Mouse (Mus musculus) forebrain, embryonic 13.5 days (tissue): ENCODE results near the gene Runx2. TPM values are rescaled to one million over a fixed set of nuclear protein-coding genes. Genes with fewer than 3 reads are reported as not detected.
A peak's percentile ranks its signal among the peaks of the same experiment; 100 is the strongest.

ENCODE experiments used
- ATAC-seq: fragments of 200-750 bp; cut with Nextera tagmentation; 2 replicates; pipeline ENCODE4 v1.8.0; 2017
- H3K27ac ChIP-seq: fragments of 300-500 bp; sonication (generic); 2 replicates; pipeline ENCODE4 v1.5.1; 2015; ENCODE audit warnings: inconsistent platforms, mild to moderate bottlenecking, moderate library complexity
- H3K27me3 ChIP-seq: fragments of 300-500 bp; sonication (generic); 2 replicates; pipeline ENCODE4 v1.6.1; 2015; ENCODE audit warnings: mild to moderate bottlenecking, inconsistent platforms
- H3K36me3 ChIP-seq: fragments of 300-500 bp; sonication (generic); 2 replicates; pipeline ENCODE4 v1.6.1; 2015; ENCODE audit warnings: mild to moderate bottlenecking, inconsistent platforms; ENCODE audit not compliant: poor library complexity, severe bottlenecking
- H3K4me1 ChIP-seq: fragments of 300-500 bp; sonication (generic); 2 replicates; pipeline ENCODE4 v1.6.1; 2015; ENCODE audit warnings: inconsistent platforms
- H3K4me2 ChIP-seq: fragments of 300-500 bp; sonication (generic); 2 replicates; pipeline ENCODE4 v1.6.1; 2015; ENCODE audit warnings: inconsistent platforms, mild to moderate bottlenecking, moderate library complexity
- H3K4me3 ChIP-seq: fragments of 300-500 bp; sonication (generic); 2 replicates; pipeline ENCODE4 v1.5.1; 2015; ENCODE audit warnings: mild to moderate bottlenecking, inconsistent platforms
- H3K9ac ChIP-seq: fragments of 300-500 bp; sonication (generic); 2 replicates; pipeline ENCODE4 v1.6.1; 2015; ENCODE audit warnings: mild to moderate bottlenecking, inconsistent platforms
- H3K9me3 ChIP-seq: fragments of 300-500 bp; sonication (generic); replicated peaks from 2 replicates; pipeline ENCODE4 v1.6.1; 2016; ENCODE audit warnings: inconsistent platforms
- WGBS: fragments of 180-500 bp; shearing (Covaris S2); methylation state at CpG from one replicate; pipeline ENCODE4 v1.1.7; 2015; 5-methylcytosine and 5-hydroxymethylcytosine counted together
- polyA plus RNA-seq: library from polyadenylated mRNA; unstranded; fragments of >200 nt; fragmentation: Nextera tagmentation; extraction: Ambion mirVana; gene quantifications from 2 replicates; pipeline ENCODE4 v1.2.1, GENCODE M21; 2015

Gene Runx2
- polyA plus RNA-seq, 1 experiment from 2014 or later: 0.18 TPM

DNA sequence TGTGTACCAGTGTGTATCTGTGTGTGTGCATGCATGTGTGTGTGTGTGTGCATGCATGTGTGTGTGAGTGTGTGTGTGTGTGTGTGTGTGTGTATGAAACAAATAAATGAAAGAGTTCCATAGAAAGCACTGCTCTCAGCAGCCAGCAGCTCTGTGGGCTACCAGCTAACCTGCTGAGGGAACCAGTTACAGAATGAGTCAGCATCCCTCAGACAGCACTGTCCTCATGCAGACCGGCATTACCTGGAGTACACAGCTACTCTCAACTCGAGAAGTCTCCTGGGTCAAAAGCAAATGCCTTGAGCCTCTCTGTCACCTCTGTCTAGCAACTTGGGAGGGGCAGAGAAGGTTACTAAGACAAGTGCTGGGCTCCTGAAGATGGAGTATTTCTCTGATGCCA lies 86.1 kb downstream of the Runx2 start:
- H3K27me3 ChIP-seq: peaks cover 32% of the 10 kb centered on the region
- no peak overlapping the region for H3K27ac ChIP-seq
- ATAC-seq: no peak
- H3K9me3 ChIP-seq: no peaks in the 10 kb centered on the region
- H3K4me2 ChIP-seq: no peak overlapping the region
- H3K4me3 ChIP-seq: no peak overlapping the region
- WGBS: 47% methylated on average over 2 of the region's 2 CpGs
- no peaks in the 10 kb centered on the region for H3K4me1 ChIP-seq
- no peaks in the 10 kb centered on the region for H3K36me3 ChIP-seq
- H3K9ac ChIP-seq: no peak overlapping the region

DNA sequence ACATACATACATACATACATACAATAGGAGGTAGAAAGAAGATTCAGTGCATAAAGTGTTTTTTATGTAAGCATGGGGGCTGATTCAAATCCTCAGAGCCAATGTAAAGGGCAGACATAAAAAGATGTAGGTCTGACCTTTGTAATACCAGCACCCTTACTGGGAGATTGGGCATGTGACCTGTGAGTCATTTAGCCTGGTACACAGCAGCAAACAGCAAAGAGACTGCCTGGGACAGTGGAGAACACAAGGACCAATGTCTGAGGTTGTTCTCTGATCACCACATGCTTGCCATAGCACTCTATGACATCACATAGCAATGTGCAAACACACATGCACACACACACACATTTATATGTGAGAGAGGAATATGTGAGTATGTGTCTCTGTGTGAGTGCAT lies 86.9 kb downstream of the Runx2 start:
- Histone ChIP-seq H3K4me2 (no peak overlapping the region), H3K4me3 (no peak overlapping the region), H3K9ac (no peak overlapping the region), H3K27ac (no peak overlapping the region), H3K9me3 (no peaks in the 10 kb centered on the region), H3K4me1 (no peaks in the 10 kb centered on the region), H3K36me3 (no peaks in the 10 kb centered on the region), H3K27me3 (peaks cover 26% of the 10 kb centered on the region)
- ATAC-seq: no peak

DNA sequence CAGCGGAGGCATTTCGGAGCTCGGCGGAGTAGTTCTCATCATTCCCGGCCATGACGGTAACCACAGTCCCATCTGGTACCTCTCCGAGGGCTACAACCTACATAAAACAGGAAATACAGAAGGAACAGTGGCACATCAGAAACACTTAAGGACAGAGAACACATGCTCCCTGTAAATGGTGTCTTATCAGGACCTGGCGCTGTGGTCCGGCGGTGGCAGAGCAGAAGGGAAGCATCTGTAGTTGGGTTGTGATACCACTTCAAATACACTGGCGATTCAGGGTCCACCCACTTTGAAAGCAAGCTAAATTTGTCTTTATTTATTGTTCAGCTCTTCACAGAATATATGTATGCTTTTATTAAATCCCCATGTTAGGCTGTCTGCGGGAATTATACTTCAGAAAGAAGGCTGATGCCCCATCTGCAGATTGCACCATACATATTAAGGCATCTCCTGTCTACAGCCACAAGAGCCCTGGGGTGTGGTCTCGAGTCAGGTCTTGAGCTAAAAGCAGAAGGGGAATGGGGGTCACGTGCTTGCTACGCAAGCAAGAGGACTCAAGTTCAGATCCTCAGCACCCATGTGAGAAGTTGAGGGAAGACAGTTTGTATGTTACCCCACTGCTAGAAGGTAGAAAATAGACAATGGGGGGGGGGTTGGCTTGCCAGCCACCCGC lies 89.7 kb downstream of the Runx2 start:
- no peak for ATAC-seq
- Histone ChIP-seq H3K9me3 (no peaks in the 10 kb centered on the region), H3K4me1 (no peaks in the 10 kb centered on the region), H3K27me3 (peaks cover 10% of the 10 kb centered on the region; the same call in 1 of the 2 replicates), H3K4me2 (no peak overlapping the region), H3K27ac (no peak overlapping the region), H3K4me3 (no peak overlapping the region), H3K9ac (no peak overlapping the region), H3K36me3 (no peaks in the 10 kb centered on the region)
- WGBS: 92% methylated on average over 16 of the region's 16 CpGs

DNA sequence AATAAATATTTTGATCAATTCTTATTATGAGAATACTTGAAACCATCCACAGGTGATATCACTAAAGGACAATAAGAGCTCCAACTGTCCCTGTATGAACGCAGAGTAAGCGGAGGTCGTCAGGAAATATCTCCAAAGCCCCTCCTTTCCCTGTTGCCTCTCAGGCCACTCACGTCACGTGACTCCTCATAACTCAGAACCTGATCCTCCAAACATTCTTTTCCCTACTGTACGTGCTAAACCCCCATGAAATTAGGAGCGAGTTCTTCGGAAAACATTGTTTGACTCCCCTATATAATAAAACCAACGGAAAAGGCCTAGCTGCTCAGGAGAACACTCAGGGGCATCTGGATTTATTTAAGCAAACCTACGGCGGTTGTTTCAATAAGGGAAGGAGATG lies 90.3 kb downstream of the Runx2 start:
- H3K27me3 ChIP-seq: peaks cover 8% of the 10 kb centered on the region; the same call in 1 of the 2 replicates
- no peak overlapping the region for H3K4me3 ChIP-seq
- H3K27ac ChIP-seq: no peak overlapping the region
- no peaks in the 10 kb centered on the region for H3K4me1 ChIP-seq
- no peak overlapping the region for H3K9ac ChIP-seq
- 89% methylated on average over 11 of the region's 11 CpGs for WGBS
- H3K36me3 ChIP-seq: no peaks in the 10 kb centered on the region
- ATAC-seq: no peak
- H3K9me3 ChIP-seq: no peaks in the 10 kb centered on the region
- no peak overlapping the region for H3K4me2 ChIP-seq

DNA sequence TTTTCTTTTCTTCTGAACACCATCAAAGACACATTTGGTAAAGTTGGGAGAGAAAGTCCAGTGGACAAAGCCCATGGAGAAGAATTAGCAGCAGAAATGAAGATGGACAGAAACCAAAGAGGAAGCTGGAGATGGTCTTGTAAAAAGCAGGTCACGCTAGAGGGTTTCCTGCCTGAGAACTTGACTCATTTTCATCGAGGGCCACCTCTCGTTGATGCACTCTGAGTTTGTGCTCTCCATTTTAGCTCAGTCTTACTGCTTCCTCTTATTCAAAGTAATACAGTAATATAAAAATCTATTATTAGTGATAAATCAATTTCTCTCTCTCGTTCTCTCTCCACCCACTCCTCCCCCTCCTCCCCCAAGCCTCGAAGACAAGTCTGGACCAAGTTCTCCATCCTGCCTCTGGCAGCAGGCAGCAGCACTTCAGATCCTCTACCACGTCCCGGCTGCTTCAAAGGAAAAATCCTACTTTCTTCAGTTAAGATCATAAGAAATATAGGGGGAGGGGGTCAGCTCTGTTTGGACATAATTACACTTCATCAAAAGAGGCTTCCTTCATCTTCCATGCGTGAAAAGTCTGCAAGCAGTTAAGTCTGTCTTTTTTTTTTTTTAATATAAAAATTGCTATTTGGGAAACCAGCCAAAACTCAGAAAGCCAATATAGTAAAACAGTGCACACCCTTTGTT lies 92.3 kb downstream of the Runx2 start:
- Histone ChIP-seq H3K9me3 (no peaks in the 10 kb centered on the region), H3K4me3 (no peak overlapping the region), H3K4me1 (0 out of 2 replicates have a peak, but pooled peaks cover 6% of the 10 kb centered on the region), H3K27ac (no peak overlapping the region), H3K27me3 (peaks cover 5% of the 10 kb centered on the region; the same call in 1 of the 2 replicates), H3K36me3 (no peaks in the 10 kb centered on the region), H3K9ac (no peak overlapping the region), H3K4me2 (no peak overlapping the region)
- ATAC-seq: no peak
- WGBS: 70% methylated on average over 8 of the region's 8 CpGs

DNA sequence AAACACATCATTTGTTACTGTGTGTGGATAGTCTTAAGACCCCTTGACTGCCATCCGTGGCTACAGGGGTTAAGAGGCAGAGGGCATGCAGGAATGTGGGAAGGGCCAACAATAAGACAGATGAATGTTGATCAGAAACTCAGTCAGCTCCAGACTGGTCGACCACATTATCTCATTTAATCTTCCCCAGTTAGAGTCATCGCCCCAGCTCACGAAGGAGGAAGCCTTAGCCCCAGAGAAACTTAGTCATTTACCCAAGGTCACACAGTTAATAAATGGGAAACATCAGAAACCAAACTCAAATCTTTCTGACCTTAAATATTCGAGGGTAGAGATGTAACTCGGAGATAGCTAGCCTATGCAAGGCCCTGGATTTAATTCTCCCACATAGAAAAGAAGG lies 96.0 kb downstream of the Runx2 start:
- Histone ChIP-seq H3K4me1 (0 out of 2 replicates have a peak, but pooled peaks cover 6% of the 10 kb centered on the region), H3K9me3 (no peaks in the 10 kb centered on the region), H3K27me3 (no peaks in the 10 kb centered on the region), H3K4me3 (no peak overlapping the region), H3K27ac (no peak overlapping the region), H3K4me2 (no peak overlapping the region), H3K9ac (no peak overlapping the region), H3K36me3 (no peaks in the 10 kb centered on the region)
- 77% methylated on average over 6 of the region's 6 CpGs for WGBS
- ATAC-seq: no peak

DNA sequence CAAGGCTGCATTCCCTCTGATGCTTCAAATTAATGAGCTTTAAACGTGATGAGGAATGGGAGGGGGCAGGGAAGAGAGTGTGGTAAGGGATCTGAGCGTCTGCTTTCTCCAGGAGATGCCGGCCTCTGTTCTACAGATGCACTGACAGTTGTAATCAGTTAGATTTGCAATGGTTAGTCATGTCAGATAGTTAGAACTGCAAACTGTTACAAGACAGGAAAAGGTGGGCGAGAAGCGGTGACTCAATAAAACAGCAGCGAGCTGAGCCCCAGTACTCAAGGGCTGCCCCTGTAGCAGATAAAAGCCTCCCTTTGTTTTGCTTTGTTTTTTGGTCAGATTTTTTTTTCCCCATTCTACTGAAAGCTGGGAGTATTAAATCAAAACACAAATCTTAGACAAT lies 96.6 kb downstream of the Runx2 start:
- Histone ChIP-seq H3K4me1 (0 out of 2 replicates have a peak, but pooled peaks cover 6% of the 10 kb centered on the region), H3K36me3 (no peaks in the 10 kb centered on the region), H3K9me3 (no peaks in the 10 kb centered on the region), H3K27ac (no peak overlapping the region), H3K9ac (no peak overlapping the region), H3K4me3 (no peak overlapping the region), H3K4me2 (no peak overlapping the region), H3K27me3 (no peaks in the 10 kb centered on the region)
- WGBS: 36% methylated on average over 6 of the region's 6 CpGs
- ATAC-seq: no peak

DNA sequence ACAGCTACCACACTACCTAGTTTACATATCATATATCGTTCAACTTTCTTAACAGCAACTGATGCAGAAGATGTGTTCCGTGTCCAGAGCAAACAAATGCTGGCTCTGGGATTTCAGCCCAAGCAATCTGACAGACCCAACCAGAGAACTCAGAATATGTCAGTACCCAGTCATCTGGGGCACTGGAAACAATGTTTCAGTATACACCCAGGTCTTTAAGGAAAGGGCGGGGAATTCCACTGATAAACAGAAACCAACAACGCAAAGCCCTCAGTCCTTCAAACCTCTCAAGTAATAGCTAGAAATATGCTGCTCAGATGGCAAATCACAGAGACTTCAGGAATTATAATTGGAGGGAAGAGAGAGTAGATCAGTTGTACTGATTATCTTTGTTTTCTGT lies 100.5 kb downstream of the Runx2 start:
- no peak for ATAC-seq
- 91% methylated on average over 4 of the region's 4 CpGs for WGBS
- peaks cover 21% of the 10 kb centered on the region for H3K4me1 ChIP-seq
- no peaks in the 10 kb centered on the region for H3K9me3 ChIP-seq
- H3K27me3 ChIP-seq: no peaks in the 10 kb centered on the region
- no peak overlapping the region for H3K4me3 ChIP-seq
- H3K27ac ChIP-seq: no peak overlapping the region
- no peak overlapping the region for H3K9ac ChIP-seq
- no peaks in the 10 kb centered on the region for H3K36me3 ChIP-seq
- no peak overlapping the region for H3K4me2 ChIP-seq

DNA sequence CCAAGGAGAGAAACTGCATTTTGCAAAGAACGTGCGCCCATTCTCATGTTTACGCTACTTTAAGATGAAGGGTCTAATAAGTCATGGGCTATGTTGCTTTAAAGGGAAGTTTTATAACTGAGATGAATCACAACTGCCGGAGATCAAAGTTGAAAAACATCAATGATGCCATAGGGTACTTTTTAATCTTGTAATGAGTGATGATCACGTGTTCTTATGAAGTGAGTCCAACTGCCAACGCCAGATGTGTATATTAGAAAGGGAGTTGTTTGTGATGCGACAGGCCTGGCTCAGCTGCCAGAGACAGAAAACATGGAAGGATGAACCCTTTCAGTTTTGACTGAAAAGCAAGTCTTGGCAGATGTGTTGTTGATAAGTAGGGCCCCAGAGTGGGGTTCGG lies 101.2 kb downstream of the Runx2 start:
- no peak overlapping the region for H3K4me2 ChIP-seq

DNA sequence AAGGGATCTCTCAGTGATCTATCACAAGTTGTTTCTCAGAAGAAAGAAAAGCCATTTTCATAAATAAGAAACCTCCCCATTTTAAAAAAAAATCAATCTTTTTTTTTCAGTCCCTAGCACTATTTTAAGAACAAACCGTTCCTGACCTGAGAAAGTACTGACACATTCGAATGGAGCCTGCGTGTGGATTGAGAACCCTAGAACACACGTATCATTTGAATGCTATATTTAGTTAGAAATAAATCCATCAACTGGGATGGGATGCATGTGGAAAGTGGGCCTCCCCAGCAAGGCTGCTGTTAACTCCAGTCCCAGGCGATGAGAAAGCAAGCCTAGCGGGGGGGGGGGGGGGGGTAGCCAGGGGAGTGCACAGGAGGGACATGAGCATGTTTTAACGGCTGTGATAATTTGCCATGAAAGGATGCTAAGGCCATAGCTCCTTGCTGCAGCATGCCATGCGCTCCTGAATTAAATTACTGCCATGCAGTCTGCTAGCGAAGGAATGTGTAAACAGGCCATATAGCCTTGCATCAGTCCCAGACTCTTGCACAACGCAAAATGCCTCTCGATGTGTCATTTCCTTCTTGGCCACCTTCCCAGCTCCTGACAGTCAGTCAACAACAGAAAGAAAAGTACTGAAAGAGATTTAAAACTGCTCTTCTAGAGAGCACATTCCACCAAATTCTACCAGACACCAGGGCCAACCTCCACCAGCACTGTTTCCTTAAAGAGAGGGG lies 104.9 kb downstream of the Runx2 start:
- H3K27ac ChIP-seq: no peak overlapping the region

More for the DNA sequence above, 101.2 kb downstream of the Runx2 start:
- H3K9ac ChIP-seq: no peak overlapping the region
- H3K4me3 ChIP-seq: no peak overlapping the region
- peaks cover 21% of the 10 kb centered on the region for H3K4me1 ChIP-seq
- H3K9me3 ChIP-seq: no peaks in the 10 kb centered on the region
- no peaks in the 10 kb centered on the region for H3K27me3 ChIP-seq
- no peak overlapping the region for H3K27ac ChIP-seq
- 94% methylated on average over 8 of the region's 8 CpGs for WGBS
- ATAC-seq: no peak
- H3K36me3 ChIP-seq: no peaks in the 10 kb centered on the region

DNA sequence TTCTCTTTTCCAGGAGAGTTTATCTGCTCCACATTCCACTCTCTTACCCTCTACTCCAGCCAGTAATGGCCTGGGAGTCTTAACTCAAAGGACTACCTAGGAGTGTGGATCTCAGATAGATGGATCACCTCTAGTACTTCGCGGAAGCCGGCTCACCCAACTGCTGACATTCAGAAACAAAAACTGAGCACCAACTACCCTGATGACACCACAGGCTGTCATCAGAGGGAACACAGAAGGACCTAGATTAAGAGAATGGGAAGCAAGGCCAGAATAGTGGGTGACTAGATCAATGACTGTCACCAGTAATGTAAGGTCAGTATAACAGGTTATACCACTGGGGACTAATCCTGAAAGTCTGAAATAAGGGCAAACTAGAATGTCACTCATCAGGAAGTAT lies 106.6 kb downstream of the Runx2 start:
- ATAC-seq: no peak
- Histone ChIP-seq H3K9ac (no peak overlapping the region), H3K9me3 (no peaks in the 10 kb centered on the region), H3K36me3 (no peaks in the 10 kb centered on the region), H3K27ac (no peak overlapping the region), H3K4me1 (peaks cover 15% of the 10 kb centered on the region), H3K4me3 (no peak overlapping the region), H3K27me3 (no peaks in the 10 kb centered on the region), H3K4me2 (no peak overlapping the region)
- WGBS: 98% methylated on average over 3 of the region's 3 CpGs

More for the DNA sequence above, 104.9 kb downstream of the Runx2 start:
- no peak overlapping the region for H3K4me3 ChIP-seq
- no peaks in the 10 kb centered on the region for H3K9me3 ChIP-seq
- 48% methylated on average over 11 of the region's 11 CpGs for WGBS
- ATAC-seq: peak; percentile 88
- H3K4me1 ChIP-seq: peaks cover 15% of the 10 kb centered on the region
- no peaks in the 10 kb centered on the region for H3K36me3 ChIP-seq
- no peaks in the 10 kb centered on the region for H3K27me3 ChIP-seq
- no peak overlapping the region for H3K9ac ChIP-seq
- no peak overlapping the region for H3K4me2 ChIP-seq

DNA sequence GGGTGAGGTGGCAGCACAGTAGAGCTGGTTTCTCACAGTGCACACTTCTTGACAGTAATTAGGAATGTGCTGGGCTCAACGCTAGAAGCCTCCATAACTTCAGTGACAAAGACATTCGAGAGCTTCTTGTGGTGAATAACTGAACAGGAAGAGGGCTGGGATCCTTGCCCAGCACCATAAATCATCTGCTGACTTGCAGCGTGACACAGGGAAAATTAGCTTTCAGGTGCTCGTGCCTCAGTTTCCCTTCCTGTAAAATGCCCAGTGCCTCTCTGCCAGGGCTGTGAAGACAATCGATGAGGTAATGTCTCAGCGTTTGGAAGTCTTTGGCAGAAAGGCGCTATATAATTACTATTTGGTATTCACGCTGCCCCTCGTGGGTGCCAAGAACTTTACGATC lies 108.1 kb downstream of the Runx2 start:
- ATAC-seq: no peak
- no peaks in the 10 kb centered on the region for H3K27me3 ChIP-seq
- no peak overlapping the region for H3K27ac ChIP-seq
- no peak overlapping the region for H3K9ac ChIP-seq
- 90% methylated on average over 10 of the region's 10 CpGs for WGBS
- H3K9me3 ChIP-seq: no peaks in the 10 kb centered on the region
- no peak overlapping the region for H3K4me2 ChIP-seq
- H3K36me3 ChIP-seq: no peaks in the 10 kb centered on the region
- H3K4me1 ChIP-seq: peaks cover 15% of the 10 kb centered on the region
- no peak overlapping the region for H3K4me3 ChIP-seq
